In the genomic region with DNA sequence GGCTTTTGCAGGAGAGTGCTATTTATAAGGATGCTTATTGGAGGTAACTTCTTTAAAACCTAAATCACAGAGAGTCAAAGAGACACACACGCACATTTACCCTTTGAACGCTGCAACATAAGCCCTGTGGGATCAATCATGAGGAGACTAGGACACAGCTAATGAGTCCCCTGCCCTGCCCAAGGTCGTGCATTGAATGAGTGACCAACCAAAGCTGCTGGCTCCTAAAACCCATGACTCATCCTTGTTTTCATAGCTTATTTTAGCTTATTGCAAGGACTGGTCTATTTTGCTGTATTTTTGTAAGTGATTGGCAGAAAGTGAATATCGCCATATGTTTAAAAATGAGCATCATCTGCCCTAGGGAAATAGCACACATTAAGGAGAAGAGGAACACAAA, we compare ENCODE assay signal across 28 mouse cellular contexts. TPM values are rescaled to one million over a fixed set of nuclear protein-coding genes. Genes with fewer than 3 reads are reported as not detected.
DNase-seq lines count a peak whose midpoint lies in the region; ATAC-seq and TF ChIP-seq lines count a peak whose summit lies in the region.
"Had no signal": no experiment of that assay in that cellular context is flagged by ENCODE, and none has a peak within 500 bp of the region (broad histone marks: within the 10 kb centered on the region; RNA-seq: fewer than 3 reads in every experiment).

No protein-coding gene starts in this region.

- peak; percentile 45 for DNase-seq in heart, adult 11 months
- DNase-seq in heart, adult 9 months (ENCODE audit: low spot score in 2 of 2) = no peak
- DNase-seq in MEL (ENCODE audit: low read depth, low spot score) = no peak
- peak; percentile 56 for DNase-seq in adrenal gland, postnatal 14 days
- DNase-seq in layer of hippocampus, adult 18-20 months (ENCODE audit: low spot score in 2 of 2) = no peak
- DNase-seq in thymus, adult 18-20 months = no peak
- DNase-seq in forebrain, embryonic 14.5 days (ENCODE audit: low spot score) = no peak
- DNase-seq: cerebellum, adult 18-20 months; cerebellum, postnatal 14 days; gastrocnemius, adult 2 months; gastrocnemius, postnatal 36 days; heart, adult 2 months; heart, postnatal 10 days; kidney, adult 9 months; kidney, postnatal 10 days; left cerebral cortex, postnatal 4 days; liver, embryonic 13.5 days; lung, adult 18-20 months; lung, postnatal 4 days; right cerebral cortex, postnatal 14 days had no signal

- ATAC-seq in forebrain, embryonic 14.5 days = no peak
- ATAC-seq: intestine, postnatal 0 days; lung, postnatal 0 days had no signal

- no peak for TF ChIP-seq EP300 in MEL (IDR thresholded peaks at IDR 0.05; ENCODE audit: low read depth in 1 of 2, low read length in 2 of 2)

- no peak for TF ChIP-seq CTCF in MEL (IDR thresholded peaks at IDR 0.05 in 2 of 3, conservative IDR thresholded peaks at IDR 0.05 in 1 of 3; ENCODE audit: control insufficient read depth in 1 of 3, insufficient read depth in 1 of 3, low read depth in 2 of 3, low read length in 3 of 3, poor library complexity in 1 of 3, severe bottlenecking in 1 of 3)

- no peak for TF ChIP-seq RAD21 in MEL (IDR thresholded peaks at IDR 0.05; ENCODE audit: low read depth, low read length)

- H3K4me3 ChIP-seq in MEL (ENCODE audit: control insufficient read depth in 1 of 2, insufficient read depth in 1 of 2, low read depth in 2 of 2, low read length in 2 of 2) = no peak overlapping the region
- H3K4me3 ChIP-seq in forebrain, embryonic 14.5 days (ENCODE audit: low read depth, low read length) = no peak overlapping the region
- H3K4me3 ChIP-seq: erythroblast, embryonic 14.5 days; gastrocnemius, adult 2 months; heart, adult 2 months; heart, embryonic 13.5 days; liver, embryonic 13.5 days; megakaryocyte, embryonic 14.5 days; midbrain, embryonic 12.5 days; neural tube, embryonic 13.5 days had no signal

- H3K9me3 ChIP-seq in MEL (replicated peaks; ENCODE audit: insufficient read depth, low read length) = no peaks in the 10 kb centered on the region
- no peaks in the 10 kb centered on the region for H3K9me3 ChIP-seq in forebrain, embryonic 14.5 days (replicated peaks; ENCODE audit: control insufficient read depth, low read length)
- H3K9me3 ChIP-seq: heart, embryonic 13.5 days; liver, embryonic 13.5 days; midbrain, embryonic 12.5 days; neural tube, embryonic 13.5 days had no signal

- H3K9ac ChIP-seq in MEL (ENCODE audit: control insufficient read depth, low read depth, low read length, poor library complexity, severe bottlenecking) = no peak overlapping the region
- H3K9ac ChIP-seq in forebrain, embryonic 14.5 days (ENCODE audit: low read length) = no peak overlapping the region
- H3K9ac ChIP-seq: heart, embryonic 13.5 days; hindbrain, embryonic 14.5 days; liver, embryonic 13.5 days; midbrain, embryonic 12.5 days; neural tube, embryonic 13.5 days had no signal

- no peak for TF ChIP-seq POLR2A in MEL (IDR thresholded peaks at IDR 0.05; ENCODE audit: control insufficient read depth in 1 of 2, insufficient read depth in 1 of 2, low read depth in 1 of 2, low read length in 2 of 2, poor library complexity in 1 of 2)

- 63% methylated on average over 4 of the region's 4 CpGs for WGBS in forebrain, embryonic 14.5 days

- no peaks in the 10 kb centered on the region for H3K27me3 ChIP-seq in MEL (ENCODE audit: control insufficient read depth in 1 of 2, insufficient read depth in 2 of 2, low read length in 2 of 2)
- H3K27me3 ChIP-seq in forebrain, embryonic 14.5 days (replicated peaks; ENCODE audit: control insufficient read depth, insufficient read depth, low read length) = no peaks in the 10 kb centered on the region
- H3K27me3 ChIP-seq: heart, embryonic 13.5 days; liver, embryonic 13.5 days; midbrain, embryonic 12.5 days; neural tube, embryonic 13.5 days had no signal

- peaks cover 0 to 2% of the 10 kb centered on the region in 2 experiments; a peak in 1 of 4 replicates for H3K36me3 ChIP-seq in MEL (ENCODE audit: control insufficient read depth in 1 of 2, insufficient read depth in 2 of 2, low read length in 2 of 2)
- no peaks in the 10 kb centered on the region for H3K36me3 ChIP-seq in forebrain, embryonic 14.5 days (ENCODE audit: control insufficient read depth, insufficient read depth, low read length)
- H3K36me3 ChIP-seq: heart, embryonic 13.5 days; liver, embryonic 13.5 days; midbrain, embryonic 12.5 days; neural tube, embryonic 13.5 days had no signal

- peaks cover 0 to 2% of the 10 kb centered on the region in 2 experiments; a peak in 1 of 4 replicates for H3K4me1 ChIP-seq in MEL (ENCODE audit: control insufficient read depth in 1 of 2, insufficient read depth in 2 of 2, low read length in 2 of 2)
- no peaks in the 10 kb centered on the region for H3K4me1 ChIP-seq in forebrain, embryonic 14.5 days (ENCODE audit: control insufficient read depth, insufficient read depth, low read length)
- H3K4me1 ChIP-seq: heart, embryonic 13.5 days; midbrain, embryonic 12.5 days; neural tube, embryonic 13.5 days had no signal

- no peaks in the 10 kb centered on the region for H3K79me2 ChIP-seq in MEL (ENCODE audit: control insufficient read depth, insufficient read depth, low read length, poor library complexity)

- H3K27ac ChIP-seq in MEL (ENCODE audit: control insufficient read depth, low read depth, low read length) = no peak overlapping the region
- no peak overlapping the region for H3K27ac ChIP-seq in forebrain, embryonic 14.5 days (ENCODE audit: low read depth, low read length)
- H3K27ac ChIP-seq: gastrocnemius, adult 2 months; heart, adult 2 months; heart, embryonic 13.5 days; hindbrain, embryonic 14.5 days; liver, embryonic 13.5 days; midbrain, embryonic 12.5 days; neural tube, embryonic 13.5 days had no signal

- no peak overlapping the region for H3K4me2 ChIP-seq in forebrain, embryonic 14.5 days (ENCODE audit: low read length)
- H3K4me2 ChIP-seq: heart, embryonic 13.5 days; hindbrain, embryonic 14.5 days; liver, embryonic 13.5 days; midbrain, embryonic 12.5 days; neural tube, embryonic 13.5 days had no signal

TF ChIP-seq in MEL, 35 proteins besides CTCF, POLR2A, EP300 and RAD21:
- TF ChIP-seq MAZ (IDR thresholded peaks at IDR 0.05; ENCODE audit: low read depth, low read length) (no peak), BHLHE40 (IDR thresholded peaks at IDR 0.05; ENCODE audit: borderline replicate concordance, low read depth, low read length) (0 out of 2 replicates have a peak, but pooled peaks have one; percentile 29)

RNA-seq across cellular contexts. Expression of a gene that starts 17.6 kb away (rescaled TPM):
- total RNA-seq in MEL (2012; rRNA removed) = 27.2 and 27.7 TPM in 2 replicates
- polyA plus RNA-seq in MEL (2012; ENCODE audit: insufficient read depth in 1 of 2, insufficient read length in 2 of 2, low read depth in 1 of 2, low replicate concordance in 2 of 2, missing spikeins in 1 of 2) = 10 to 100 TPM; 47.8 to 55.9 TPM
- total RNA-seq in adrenal gland, postnatal 14 days (2021) = 43.5 and 48.2 TPM in 2 replicates
- total RNA-seq in layer of hippocampus, adult 18-20 months (2021) = 10 to 100 TPM; 58.5 to 58.7 TPM
- 29.6 and 33.0 TPM in 2 replicates for polyA plus RNA-seq in forebrain, embryonic 14.5 days (2014; fragmentation: Nextera tagmentation; extraction: Ambion mirVana)

Comparison
In these comparisons a context has a peak if more than half of its experiments do, and no peak if none do; other contexts are left out.
1. DNase-seq: peak in heart, adult 11 months (single experiment) and adrenal gland, postnatal 14 days (single experiment); none in heart, adult 9 months (0 of 2), MEL (single experiment), layer of hippocampus, adult 18-20 months (0 of 2), thymus, adult 18-20 months (0 of 2) and forebrain, embryonic 14.5 days (single experiment).